Mouse (Mus musculus): Measurements from ENCODE around the gene Meiob. TPM values are rescaled to one million over a fixed set of nuclear protein-coding genes. Genes with fewer than 3 reads are reported as not detected.

Meiob gene
- polyA plus RNA-seq, 1 experiment from 2014 or later = not detected

DNA sequence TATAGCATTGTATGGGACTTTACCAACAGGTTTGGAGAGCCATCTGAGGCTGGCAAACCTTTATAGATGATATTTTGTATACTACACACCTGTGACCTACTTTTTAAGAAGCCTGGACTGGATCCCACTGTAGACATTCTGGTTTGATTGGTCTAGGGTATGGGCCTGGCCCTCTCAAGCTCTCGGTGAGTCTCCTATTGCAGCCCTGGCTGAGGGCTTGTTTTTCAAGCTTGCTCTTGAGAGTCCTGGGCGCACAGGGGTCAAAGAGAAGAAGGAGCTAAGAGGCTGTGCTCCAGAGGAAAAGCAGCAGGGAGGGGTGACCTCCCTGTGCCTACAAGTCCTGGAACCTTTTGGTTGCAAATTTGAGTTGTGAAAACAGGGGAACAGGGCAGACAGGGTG, 27.0 kb upstream of the Meiob start:
- H3K9ac ChIP-seq (replicated peaks; ENCODE audit: low read depth, low read length) = no peak overlapping the region
- H3K36me3 ChIP-seq (ENCODE audit: control insufficient read depth, insufficient read depth, low read length) = no peaks in the 10 kb centered on the region
- ATAC-seq (ENCODE audit: insufficient number of reproducible peaks, insufficient read depth, low FRiP score, low read depth) = no peak
- H3K4me3 ChIP-seq (ENCODE audit: low read depth, low read length) = no peak overlapping the region
- no peaks in the 10 kb centered on the region for H3K27me3 ChIP-seq (ENCODE audit: control insufficient read depth, insufficient read depth, low read length)
- no peaks in the 10 kb centered on the region for H3K9me3 ChIP-seq (ENCODE audit: control insufficient read depth, low read depth, low read length)
- no peak overlapping the region for H3K27ac ChIP-seq (ENCODE audit: low read length)
- no peaks in the 10 kb centered on the region for H3K4me1 ChIP-seq (ENCODE audit: control insufficient read depth, insufficient read depth, low read length)
- WGBS = 73% methylated on average over 2 of the region's 2 CpGs
- no peak overlapping the region for H3K4me2 ChIP-seq (replicated peaks; ENCODE audit: low read depth, low read length)

- Histone ChIP-seq H3K27ac (ENCODE audit: low read length) (no peak overlapping the region), H3K4me3 (ENCODE audit: low read depth, low read length) (no peak overlapping the region), H3K9ac (replicated peaks; ENCODE audit: low read depth, low read length) (no peak overlapping the region), H3K27me3 (ENCODE audit: control insufficient read depth, insufficient read depth, low read length) (no peaks in the 10 kb centered on the region), H3K36me3 (ENCODE audit: control insufficient read depth, insufficient read depth, low read length) (no peaks in the 10 kb centered on the region), H3K4me2 (replicated peaks; ENCODE audit: low read depth, low read length) (no peak overlapping the region), H3K4me1 (ENCODE audit: control insufficient read depth, insufficient read depth, low read length) (no peaks in the 10 kb centered on the region), H3K9me3 (ENCODE audit: control insufficient read depth, low read depth, low read length) (no peaks in the 10 kb centered on the region)
- WGBS = 79% methylated on average over 2 of the region's 2 CpGs
- ATAC-seq (ENCODE audit: insufficient number of reproducible peaks, insufficient read depth, low FRiP score, low read depth) = no peak
Observed at GRCm38 (mm10) chr17:24780821-24781220, 23.3 kb upstream of the Meiob start.

GRCm38 (mm10) chr17:24792190-24792589, 11.9 kb upstream of the Meiob start:
- H3K36me3 ChIP-seq (ENCODE audit: control insufficient read depth, insufficient read depth, low read length) = no peaks in the 10 kb centered on the region
- H3K27ac ChIP-seq (ENCODE audit: low read length) = no peak overlapping the region
- 44% methylated on average over 8 of the region's 8 CpGs for WGBS
- H3K27me3 ChIP-seq (ENCODE audit: control insufficient read depth, insufficient read depth, low read length) = no peaks in the 10 kb centered on the region
- no peaks in the 10 kb centered on the region for H3K9me3 ChIP-seq (ENCODE audit: control insufficient read depth, low read depth, low read length)
- H3K4me2 ChIP-seq (replicated peaks; ENCODE audit: low read depth, low read length) = no peak overlapping the region
- ATAC-seq (ENCODE audit: insufficient number of reproducible peaks, insufficient read depth, low FRiP score, low read depth) = no peak
- no peak overlapping the region for H3K9ac ChIP-seq (replicated peaks; ENCODE audit: low read depth, low read length)
- H3K4me3 ChIP-seq (ENCODE audit: low read depth, low read length) = no peak overlapping the region
- no peaks in the 10 kb centered on the region for H3K4me1 ChIP-seq (ENCODE audit: control insufficient read depth, insufficient read depth, low read length)

GRCm38 (mm10) chr17:24794791-24795190, 9.3 kb upstream of the Meiob start:
- no peak overlapping the region for H3K27ac ChIP-seq (ENCODE audit: low read length)
- H3K27me3 ChIP-seq (ENCODE audit: control insufficient read depth, insufficient read depth, low read length) = no peaks in the 10 kb centered on the region
- no peaks in the 10 kb centered on the region for H3K36me3 ChIP-seq (ENCODE audit: control insufficient read depth, insufficient read depth, low read length)
- no peak for ATAC-seq (ENCODE audit: insufficient number of reproducible peaks, insufficient read depth, low FRiP score, low read depth)
- no peak overlapping the region for H3K4me3 ChIP-seq (ENCODE audit: low read depth, low read length)
- no peaks in the 10 kb centered on the region for H3K4me1 ChIP-seq (ENCODE audit: control insufficient read depth, insufficient read depth, low read length)
- no peak overlapping the region for H3K9ac ChIP-seq (replicated peaks; ENCODE audit: low read depth, low read length)
- 72% methylated on average over 12 of the region's 12 CpGs for WGBS
- H3K9me3 ChIP-seq (ENCODE audit: control insufficient read depth, low read depth, low read length) = no peaks in the 10 kb centered on the region
- H3K4me2 ChIP-seq (replicated peaks; ENCODE audit: low read depth, low read length) = no peak overlapping the region

- WGBS = 59% methylated on average over 3 of the region's 3 CpGs
- no peak for ATAC-seq (ENCODE audit: insufficient number of reproducible peaks, insufficient read depth, low FRiP score, low read depth)
- no peaks in the 10 kb centered on the region for H3K4me1 ChIP-seq (ENCODE audit: control insufficient read depth, insufficient read depth, low read length)
- H3K9ac ChIP-seq (replicated peaks; ENCODE audit: low read depth, low read length) = no peak overlapping the region
- H3K4me3 ChIP-seq (ENCODE audit: low read depth, low read length) = no peak overlapping the region
- H3K36me3 ChIP-seq (ENCODE audit: control insufficient read depth, insufficient read depth, low read length) = no peaks in the 10 kb centered on the region
- no peak overlapping the region for H3K4me2 ChIP-seq (replicated peaks; ENCODE audit: low read depth, low read length)
- no peaks in the 10 kb centered on the region for H3K27me3 ChIP-seq (ENCODE audit: control insufficient read depth, insufficient read depth, low read length)
- H3K27ac ChIP-seq (ENCODE audit: low read length) = no peak overlapping the region
- no peaks in the 10 kb centered on the region for H3K9me3 ChIP-seq (ENCODE audit: control insufficient read depth, low read depth, low read length)
Observed at GRCm38 (mm10) chr17:24796969-24797368, 7.1 kb upstream of the Meiob start.

DNA sequence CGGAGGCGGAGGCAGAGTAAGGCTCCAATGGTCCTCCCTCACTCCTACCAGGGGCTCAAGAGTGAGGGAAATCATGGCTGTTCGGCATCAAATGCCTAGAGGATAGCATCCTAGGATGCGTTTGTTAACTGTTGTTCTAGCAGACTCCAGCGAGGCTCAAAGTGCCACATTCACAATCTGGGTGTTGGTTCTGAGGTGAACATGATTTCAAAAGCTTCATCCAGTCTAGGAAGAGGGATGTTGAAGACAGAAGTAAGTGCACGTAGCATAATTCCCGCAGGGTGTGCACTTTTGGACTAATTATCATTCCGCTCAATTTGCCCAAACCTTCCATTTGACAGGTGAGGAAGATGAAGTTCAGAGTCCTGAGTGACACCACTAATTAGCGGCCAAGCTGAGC, 5.9 kb upstream of the Meiob start:
- Histone ChIP-seq H3K4me3 (ENCODE audit: low read depth, low read length) (no peak overlapping the region), H3K9ac (replicated peaks; ENCODE audit: low read depth, low read length) (no peak overlapping the region), H3K4me1 (ENCODE audit: control insufficient read depth, insufficient read depth, low read length) (no peaks in the 10 kb centered on the region), H3K27ac (ENCODE audit: low read length) (no peak overlapping the region), H3K9me3 (ENCODE audit: control insufficient read depth, low read depth, low read length) (no peaks in the 10 kb centered on the region), H3K27me3 (ENCODE audit: control insufficient read depth, insufficient read depth, low read length) (no peaks in the 10 kb centered on the region), H3K36me3 (ENCODE audit: control insufficient read depth, insufficient read depth, low read length) (no peaks in the 10 kb centered on the region), H3K4me2 (replicated peaks; ENCODE audit: low read depth, low read length) (no peak overlapping the region)
- no peak for ATAC-seq (ENCODE audit: insufficient number of reproducible peaks, insufficient read depth, low FRiP score, low read depth)
- 57% methylated on average over 9 of the region's 9 CpGs for WGBS

DNA sequence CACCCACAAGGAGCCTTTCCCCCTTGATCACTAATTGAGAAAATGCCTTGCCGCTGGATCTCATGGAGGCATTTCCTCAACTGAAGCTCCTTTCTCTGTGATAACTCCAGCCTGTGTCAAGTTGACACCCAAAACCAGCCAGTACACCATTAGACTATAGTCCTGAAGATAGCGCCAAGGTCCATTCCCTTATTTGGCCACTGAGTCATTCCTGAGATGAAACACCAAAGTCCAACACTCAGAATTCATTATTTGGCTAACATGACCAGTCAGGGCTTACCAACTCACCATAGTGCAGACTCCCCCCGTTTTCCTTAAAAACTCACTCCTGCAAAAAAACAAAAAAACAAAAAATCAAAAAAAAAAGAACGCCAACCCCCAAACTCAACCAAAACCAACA, 4.6 kb upstream of the Meiob start:
- Histone ChIP-seq H3K27me3 (ENCODE audit: control insufficient read depth, insufficient read depth, low read length) (no peaks in the 10 kb centered on the region), H3K4me1 (ENCODE audit: control insufficient read depth, insufficient read depth, low read length) (no peaks in the 10 kb centered on the region), H3K9ac (replicated peaks; ENCODE audit: low read depth, low read length) (no peak overlapping the region), H3K27ac (ENCODE audit: low read length) (no peak overlapping the region), H3K9me3 (ENCODE audit: control insufficient read depth, low read depth, low read length) (no peaks in the 10 kb centered on the region), H3K4me3 (ENCODE audit: low read depth, low read length) (no peak overlapping the region), H3K4me2 (replicated peaks; ENCODE audit: low read depth, low read length) (no peak overlapping the region), H3K36me3 (ENCODE audit: control insufficient read depth, insufficient read depth, low read length) (no peaks in the 10 kb centered on the region)
- ATAC-seq (ENCODE audit: insufficient number of reproducible peaks, insufficient read depth, low FRiP score, low read depth) = no peak
- WGBS = 89% methylated on average over 4 of the region's 4 CpGs

GRCm38 (mm10) chr17:24800524-24800923, 3.6 kb upstream of the Meiob start:
- H3K4me3 ChIP-seq (ENCODE audit: low read depth, low read length) = no peak overlapping the region
- H3K27me3 ChIP-seq (ENCODE audit: control insufficient read depth, insufficient read depth, low read length) = peaks cover 5% of the 10 kb centered on the region; the same call in 1 of the 2 replicates
- H3K4me1 ChIP-seq (ENCODE audit: control insufficient read depth, insufficient read depth, low read length) = no peaks in the 10 kb centered on the region
- no peak for ATAC-seq (ENCODE audit: insufficient number of reproducible peaks, insufficient read depth, low FRiP score, low read depth)
- WGBS = 52% methylated on average over 3 of the region's 3 CpGs
- H3K9me3 ChIP-seq (ENCODE audit: control insufficient read depth, low read depth, low read length) = no peaks in the 10 kb centered on the region
- H3K27ac ChIP-seq (ENCODE audit: low read length) = no peak overlapping the region
- no peak overlapping the region for H3K9ac ChIP-seq (replicated peaks; ENCODE audit: low read depth, low read length)
- no peaks in the 10 kb centered on the region for H3K36me3 ChIP-seq (ENCODE audit: control insufficient read depth, insufficient read depth, low read length)
- H3K4me2 ChIP-seq (replicated peaks; ENCODE audit: low read depth, low read length) = no peak overlapping the region

DNA sequence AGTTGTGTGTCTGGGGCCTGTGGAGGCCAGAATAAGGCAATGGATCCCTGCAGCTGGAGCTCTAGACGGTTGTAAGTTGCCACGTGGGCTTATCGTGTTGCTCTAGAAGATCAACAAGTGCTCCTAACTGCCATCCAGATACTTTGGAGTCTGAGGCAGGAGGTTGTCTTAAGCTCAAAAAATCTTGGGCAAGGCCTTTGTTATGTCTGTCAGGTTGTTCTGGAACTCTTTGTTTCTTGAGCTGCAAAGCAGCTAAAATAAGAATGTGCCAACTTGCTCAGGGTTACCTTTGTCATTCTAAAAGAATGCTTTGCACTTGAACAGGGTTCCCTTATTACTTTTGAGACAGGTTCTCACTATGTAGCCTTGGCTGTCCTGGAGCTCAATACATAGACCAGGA, 7.1 kb downstream of the Meiob start:
- Histone ChIP-seq H3K27ac (ENCODE audit: low read length) (no peak overlapping the region), H3K9me3 (ENCODE audit: control insufficient read depth, low read depth, low read length) (no peaks in the 10 kb centered on the region), H3K4me1 (ENCODE audit: control insufficient read depth, insufficient read depth, low read length) (no peaks in the 10 kb centered on the region), H3K4me3 (ENCODE audit: low read depth, low read length) (no peak overlapping the region), H3K4me2 (replicated peaks; ENCODE audit: low read depth, low read length) (no peak overlapping the region), H3K27me3 (ENCODE audit: control insufficient read depth, insufficient read depth, low read length) (no peaks in the 10 kb centered on the region), H3K9ac (replicated peaks; ENCODE audit: low read depth, low read length) (no peak overlapping the region), H3K36me3 (ENCODE audit: control insufficient read depth, insufficient read depth, low read length) (no peaks in the 10 kb centered on the region)
- 76% methylated on average over 3 of the region's 3 CpGs for WGBS
- ATAC-seq (ENCODE audit: insufficient number of reproducible peaks, insufficient read depth, low FRiP score, low read depth) = no peak
